ENCODE assay signal across 22 mouse cellular contexts in the genomic region with DNA sequence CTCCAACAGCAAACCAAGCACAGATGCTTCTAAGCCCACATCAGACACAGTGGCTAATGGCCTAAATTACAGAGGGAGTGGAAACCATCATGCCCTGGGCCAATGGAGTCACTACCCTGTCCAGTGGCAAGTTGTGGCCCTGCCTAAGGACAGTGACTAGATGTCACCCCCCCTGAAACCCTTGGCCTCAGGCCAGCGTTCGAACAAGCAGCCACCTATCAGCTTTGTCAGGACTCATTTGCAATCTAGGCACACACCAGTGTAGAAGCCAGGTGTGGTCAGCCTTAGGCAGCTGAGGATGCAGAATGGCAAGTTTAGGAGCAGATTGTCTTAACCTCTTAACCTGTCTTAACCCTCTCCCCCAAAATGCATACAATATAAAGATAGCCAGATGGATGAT. TPM values are rescaled to one million over a fixed set of nuclear protein-coding genes. Genes with fewer than 3 reads are reported as not detected.
A peak's percentile ranks its signal among the peaks of the same experiment; 100 is the strongest.
DNase-seq lines count a peak whose midpoint lies in the region; ATAC-seq and TF ChIP-seq lines count a peak whose summit lies in the region.
"Had no signal": no experiment of that assay in that cellular context is flagged by ENCODE, and none has a peak within 500 bp of the region (broad histone marks: within the 10 kb centered on the region; RNA-seq: fewer than 3 reads in every experiment).

No protein-coding gene starts in this region.

- H3K9ac ChIP-seq in liver, embryonic 11.5 days (ENCODE audit: low read depth, low read length): no peak overlapping the region
- H3K9ac ChIP-seq: forebrain, postnatal 0 days; heart, embryonic 15.5 days; hindbrain, embryonic 12.5 days had no signal

- no peak overlapping the region for H3K4me3 ChIP-seq in gastrocnemius, adult 2 months
- H3K4me3 ChIP-seq in liver, embryonic 11.5 days (ENCODE audit: low read depth, low read length): no peak overlapping the region
- H3K4me3 ChIP-seq: heart, embryonic 15.5 days; hindbrain, embryonic 12.5 days; layer of hippocampus, adult 2 months; midbrain, embryonic 10.5 days had no signal

- 55% methylated on average over 2 of the region's 2 CpGs for WGBS in liver, embryonic 11.5 days

- no peaks in the 10 kb centered on the region for H3K9me3 ChIP-seq in liver, embryonic 11.5 days (ENCODE audit: control insufficient read depth, low read length)
- H3K9me3 ChIP-seq: heart, embryonic 15.5 days; hindbrain, embryonic 12.5 days; midbrain, embryonic 10.5 days had no signal

- H3K4me2 ChIP-seq in liver, embryonic 11.5 days: no peak overlapping the region
- H3K4me2 ChIP-seq: heart, embryonic 15.5 days; hindbrain, embryonic 12.5 days had no signal

- ATAC-seq in liver, embryonic 11.5 days (replicated peaks; ENCODE audit: low FRiP score): no peak
- ATAC-seq: forebrain, postnatal 0 days; intestine, embryonic 16.5 days had no signal

- H3K27me3 ChIP-seq in liver, embryonic 11.5 days (replicated peaks; ENCODE audit: control insufficient read depth, insufficient read depth, low read length): no peaks in the 10 kb centered on the region
- H3K27me3 ChIP-seq: heart, embryonic 15.5 days; hindbrain, embryonic 12.5 days had no signal

- TF ChIP-seq CTCF in gastrocnemius, adult 2 months (IDR thresholded peaks at IDR 0.05): no peak

- peaks cover 4% of the 10 kb centered on the region; the same call in 1 of the 2 replicates for H3K36me3 ChIP-seq in liver, embryonic 11.5 days (ENCODE audit: control insufficient read depth, insufficient read depth, low read length)
- H3K36me3 ChIP-seq: heart, embryonic 15.5 days had no signal

- 0 out of 2 replicates have a peak overlapping the region, but pooled peaks have one; percentile 25 for H3K27ac ChIP-seq in gastrocnemius, adult 2 months
- H3K27ac ChIP-seq in liver, embryonic 11.5 days (ENCODE audit: low read depth, low read length): peak overlapping the region; percentile 54; the same call in 1 of the 2 replicates
- H3K27ac ChIP-seq: heart, embryonic 15.5 days; hindbrain, embryonic 12.5 days; midbrain, embryonic 10.5 days had no signal

- intact Hi-C loops in gastrocnemius, adult 2 months (cut with DNase I): no loop called here

- no peak for DNase-seq in gastrocnemius, adult 2 months
- no peak for DNase-seq in gastrocnemius, adult 8-10 months (ENCODE audit: low spot score in 2 of 2)
- peak; percentile 64 for DNase-seq in spleen, adult 12 weeks (ENCODE audit: low spot score)
- no peak for DNase-seq in spleen, adult 18-20 months
- DNase-seq in liver, embryonic 11.5 days (ENCODE audit: low spot score): no peak
- DNase-seq in spleen, postnatal 14 days (ENCODE audit: low spot score in 2 of 2): peak; percentile 22 to 26
- DNase-seq in urinary bladder, postnatal 10 days (ENCODE audit: low spot score): no peak
- no peak for DNase-seq in gastrocnemius, postnatal 4 days (ENCODE audit: low spot score in 2 of 2)
- DNase-seq: adrenal gland, postnatal 10 days; B cell, adult 2 months; cerebellum, adult 8-10 months; forebrain, postnatal 0 days; gastrocnemius, postnatal 10 days; kidney, postnatal 10 days; left cerebral cortex, postnatal 4 days; lung, adult 2 months; lung, postnatal 36 days had no signal

- H3K4me1 ChIP-seq in liver, embryonic 11.5 days (replicated peaks; ENCODE audit: control insufficient read depth, insufficient read depth, low read length): peaks cover 79% of the 10 kb centered on the region

RNA-seq across cellular contexts. Expression of gene Eps15l1, which starts 6.0 kb away (rescaled TPM):
- 10 to 100 TPM; 25.5 to 27.5 TPM for total RNA-seq in gastrocnemius, adult 2 months (2021)
- 10 to 100 TPM; 16.3 to 22.2 (median 20.9) TPM for total RNA-seq in gastrocnemius, adult 8-10 months (2022)
- polyA plus RNA-seq in liver, embryonic 11.5 days (2014; fragmentation: Nextera tagmentation; extraction: Ambion mirVana): 45.8 and 47.4 TPM in 2 replicates
- 10 to 100 TPM; 41.6 to 51.1 TPM for total RNA-seq in gastrocnemius, postnatal 4 days (2021)

RNA-seq across cellular contexts. Expression of gene Calr3, which starts 28.4 kb away (rescaled TPM):
- total RNA-seq in gastrocnemius, adult 2 months (2021): 1 to 10 TPM; 3.1 to 4.2 TPM
- 1 to 10 TPM; 3.7 to 4.5 (median 4.2) TPM for total RNA-seq in gastrocnemius, adult 8-10 months (2022)
- polyA plus RNA-seq in liver, embryonic 11.5 days (2014; fragmentation: Nextera tagmentation; extraction: Ambion mirVana): 2.2 TPM in 2 replicates
- 1 to 10 TPM; 1.3 to 2.0 TPM for total RNA-seq in gastrocnemius, postnatal 4 days (2021)

RNA-seq across cellular contexts. Expression of gene 1700030K09Rik, which starts 28.4 kb away (rescaled TPM):
- total RNA-seq in gastrocnemius, adult 2 months (2021): 1 to 10 TPM; 3.3 to 4.8 TPM
- 1 to 10 TPM; 3.0 to 5.2 (median 3.6) TPM for total RNA-seq in gastrocnemius, adult 8-10 months (2022)
- 11.6 and 14.0 TPM in 2 replicates for polyA plus RNA-seq in liver, embryonic 11.5 days (2014; fragmentation: Nextera tagmentation; extraction: Ambion mirVana)
- total RNA-seq in gastrocnemius, postnatal 4 days (2021): 1 to 10 TPM; 6.3 to 6.5 TPM

RNA-seq across cellular contexts. Expression of gene Cherp, which starts 59.8 kb away (rescaled TPM):
- total RNA-seq in gastrocnemius, adult 2 months (2021): 10 to 100 TPM; 19.7 to 26.1 TPM
- total RNA-seq in gastrocnemius, adult 8-10 months (2022): 10 to 100 TPM; 23.3 to 28.2 (median 25.7) TPM
- 90.1 and 92.8 TPM in 2 replicates for polyA plus RNA-seq in liver, embryonic 11.5 days (2014; fragmentation: Nextera tagmentation; extraction: Ambion mirVana)
- 10 to 100 TPM; 47.7 to 60.6 TPM for total RNA-seq in gastrocnemius, postnatal 4 days (2021)

Comparison
In these comparisons a context has a peak if more than half of its experiments do, and no peak if none do; other contexts are left out.
1. DNase-seq: peak in spleen, adult 12 weeks (single experiment) and spleen, postnatal 14 days (2 of 2); none in gastrocnemius, adult 2 months (single experiment), gastrocnemius, adult 8-10 months (0 of 2), spleen, adult 18-20 months (0 of 2), liver, embryonic 11.5 days (single experiment), urinary bladder, postnatal 10 days (single experiment) and gastrocnemius, postnatal 4 days (0 of 2).